Mouse (Mus musculus): ENCODE measurements around the gene Gtf2f1.

Gene Gtf2f1

DNA sequence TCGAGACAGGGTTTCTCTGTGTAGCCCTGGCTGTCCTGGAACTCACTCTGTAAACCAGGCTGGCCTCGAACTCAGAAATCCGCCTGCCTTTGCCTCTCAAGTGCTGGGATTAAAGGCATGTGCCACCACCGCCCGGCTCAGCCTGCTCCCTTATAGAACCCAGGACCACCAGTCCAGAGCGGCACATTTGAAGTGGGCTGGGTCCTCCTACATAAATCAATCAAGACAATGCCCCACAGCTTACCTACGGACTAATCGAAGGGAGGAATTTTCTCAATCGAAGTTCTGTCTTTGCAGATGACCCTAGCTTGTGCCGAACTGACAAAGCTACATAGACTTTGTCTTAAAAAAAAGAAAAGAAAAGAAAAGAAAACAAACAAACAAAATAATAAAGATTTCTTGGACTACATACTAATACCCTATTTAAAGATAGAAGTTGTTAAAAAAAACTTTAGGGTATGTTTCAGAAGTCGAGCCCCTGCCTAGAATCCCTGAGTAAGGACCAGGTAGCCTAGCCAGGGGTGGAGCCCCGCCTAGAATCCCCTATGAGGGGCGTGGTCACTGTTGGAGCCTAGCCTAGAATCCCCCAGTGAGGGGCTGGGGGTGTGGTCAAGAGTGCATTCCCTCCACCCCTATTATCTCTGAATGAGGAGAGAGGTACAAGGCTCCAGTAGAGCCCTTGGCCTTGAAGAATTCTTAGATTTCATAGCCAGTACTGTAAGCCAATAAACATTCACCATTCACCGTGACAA is 37.0 kb downstream of the Gtf2f1 start:
- DNase-seq = no peak

DNA sequence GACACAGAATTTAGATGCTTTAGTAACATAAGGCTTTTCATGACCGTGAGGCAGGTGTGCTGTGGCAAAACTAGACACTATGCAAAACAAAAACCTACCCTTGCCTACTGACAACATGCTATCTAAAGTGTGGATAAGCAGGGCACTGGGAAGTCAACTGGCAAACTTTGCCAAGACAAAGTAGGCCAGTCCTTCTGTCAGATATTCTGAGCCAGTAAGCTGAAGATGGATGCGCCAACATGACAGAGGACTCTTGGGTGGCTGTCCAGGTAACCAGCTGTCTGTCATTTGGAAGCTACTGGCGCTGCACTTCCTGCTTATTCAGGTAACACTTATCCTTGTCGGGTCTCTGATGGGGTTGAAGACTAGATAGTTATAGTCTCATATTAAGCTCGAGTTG is 41.0 kb downstream of the Gtf2f1 start:
- no peak for DNase-seq

DNA sequence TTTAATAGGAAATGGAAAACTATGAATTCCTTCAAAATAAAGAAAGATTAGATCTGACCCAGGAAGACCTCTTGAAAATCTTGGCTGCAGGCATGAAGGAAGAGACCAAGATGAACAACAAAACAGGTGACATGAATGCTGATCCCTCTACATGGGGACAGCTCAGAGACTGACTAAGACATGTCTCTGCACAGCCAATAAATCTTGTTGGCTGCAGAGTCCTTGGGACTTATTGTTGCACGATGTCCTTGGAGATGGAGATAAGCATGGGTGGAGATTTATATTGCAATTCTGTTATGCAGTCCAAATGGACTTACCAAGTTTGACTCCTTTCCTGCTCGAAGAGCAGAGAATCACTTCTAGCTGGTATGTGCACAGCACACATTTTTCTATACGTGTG is 41.8 kb downstream of the Gtf2f1 start:
- no peak for DNase-seq

DNA sequence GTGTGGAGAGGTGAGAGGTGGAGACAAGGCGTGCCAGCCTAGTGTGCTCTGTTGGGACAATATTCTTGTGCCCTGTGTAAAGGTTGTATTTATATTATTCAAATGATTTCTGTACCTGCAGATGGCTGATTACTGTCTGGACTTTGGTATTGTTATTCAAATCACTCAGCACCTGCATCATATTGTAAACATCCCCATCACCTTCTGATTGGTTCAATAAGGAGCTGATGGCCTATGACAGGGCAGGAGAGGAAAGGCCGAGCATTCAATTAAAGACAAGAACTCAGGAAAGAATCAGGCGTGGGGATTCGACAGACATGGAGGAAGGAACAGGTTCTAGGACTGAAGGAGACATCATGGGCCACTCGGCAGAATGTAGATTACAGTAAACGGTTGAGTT is 47.4 kb downstream of the Gtf2f1 start:
- DNase-seq = no peak

DNA sequence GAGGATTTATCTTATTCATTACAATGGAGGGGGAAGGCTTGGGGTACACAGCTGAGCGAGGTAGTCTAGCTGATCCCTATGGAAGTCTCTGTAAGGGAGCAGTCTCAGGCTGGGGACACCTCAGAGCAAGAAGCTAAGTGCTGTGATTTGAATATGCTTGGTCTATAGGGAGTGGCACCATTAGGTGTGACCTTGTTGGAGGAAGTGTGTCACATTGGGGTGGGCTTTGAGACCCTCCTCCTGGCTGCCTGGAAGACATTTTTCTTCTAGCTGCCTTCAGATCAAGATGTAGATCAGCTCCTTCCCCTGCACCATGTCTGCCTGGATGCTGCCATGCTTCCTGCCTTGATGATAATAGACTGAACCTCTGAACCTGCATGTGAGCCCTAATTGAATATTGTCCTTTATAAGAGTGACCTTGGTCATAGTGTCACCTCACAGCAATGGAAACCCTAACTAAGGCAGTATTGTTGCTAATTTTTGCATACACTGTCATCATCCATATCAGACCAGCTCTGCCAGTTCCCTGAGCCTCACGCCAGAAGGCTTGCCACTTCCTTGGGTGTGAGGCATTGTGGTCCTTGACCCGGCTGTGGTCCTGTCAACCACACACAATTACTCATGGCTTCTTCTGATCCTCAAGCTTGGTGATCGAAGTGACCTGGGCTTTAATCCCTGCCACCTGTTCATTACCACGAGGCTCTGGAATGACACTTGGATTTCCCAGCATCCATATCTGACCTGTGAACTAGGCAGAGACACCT is 48.3 kb downstream of the Gtf2f1 start:
- no peak for DNase-seq

DNA sequence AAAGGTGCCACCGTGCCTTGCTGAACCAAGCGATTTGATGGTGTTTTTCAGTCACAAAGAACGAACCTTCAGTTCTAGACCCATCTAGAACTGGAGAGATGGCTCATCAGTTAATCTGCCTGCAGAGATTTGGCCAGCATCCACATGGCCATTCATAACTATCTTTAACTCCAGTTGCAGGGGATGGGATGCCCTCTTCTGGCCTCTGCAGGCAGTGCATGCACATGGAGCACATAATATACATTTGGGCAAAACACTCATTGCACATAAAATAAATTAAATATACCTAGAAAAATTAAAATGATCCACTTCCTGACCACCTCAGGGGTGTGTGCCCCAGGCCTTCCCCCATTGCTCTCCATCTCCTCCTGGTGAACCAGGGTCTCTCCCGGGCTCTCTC is 49.2 kb downstream of the Gtf2f1 start:
- no peak for DNase-seq

DNA sequence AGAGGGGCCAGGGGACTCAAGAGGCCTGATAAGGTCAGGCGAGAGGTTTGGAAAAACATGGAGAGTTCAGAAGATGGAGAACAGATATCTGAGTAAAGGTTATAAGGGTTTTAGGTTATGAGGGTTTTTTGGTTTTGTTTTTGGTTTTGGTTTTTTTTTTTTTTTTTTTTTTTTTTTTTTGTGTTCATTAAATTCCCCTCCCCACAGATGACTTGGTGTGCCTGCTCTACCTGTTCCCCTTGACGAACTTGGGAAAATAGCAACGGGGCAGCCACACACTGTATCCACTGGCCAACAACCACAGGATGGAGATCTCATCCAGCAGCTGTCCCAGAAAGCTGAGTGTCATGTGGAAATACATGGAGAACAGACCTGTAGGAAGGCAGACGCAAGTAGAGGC is 52.4 kb downstream of the Gtf2f1 start:
- DNase-seq = no peak

DNA sequence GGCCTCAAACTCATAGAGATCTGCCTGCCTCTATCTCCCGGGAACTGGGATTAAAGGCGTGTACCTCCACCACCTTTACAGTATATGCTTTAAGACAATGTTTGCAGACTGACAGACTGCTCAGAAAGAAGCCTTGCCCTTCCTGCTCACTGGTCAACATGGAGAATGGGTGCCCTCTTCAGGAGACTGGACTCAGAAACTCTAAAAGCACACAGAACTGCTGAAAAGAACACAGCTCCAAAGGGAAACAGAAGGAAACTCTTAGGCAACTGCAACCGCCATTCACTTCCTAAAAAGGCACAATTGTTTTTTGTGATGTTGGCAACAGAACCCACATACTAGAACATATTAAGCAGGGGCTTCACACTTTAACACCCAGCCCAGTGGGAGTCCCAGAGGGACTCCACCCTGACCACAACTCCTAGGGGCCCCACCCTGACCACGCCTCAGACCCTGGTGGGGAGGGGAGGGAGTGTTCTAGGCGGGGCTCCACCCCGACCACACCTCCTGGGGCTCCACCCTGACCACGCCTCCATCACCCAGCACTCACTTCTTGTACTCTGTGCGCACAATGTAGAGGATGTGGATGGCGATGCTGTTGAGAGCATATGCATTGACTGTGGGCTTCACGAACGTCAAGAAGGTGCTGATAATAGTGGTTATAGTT is 53.2 kb downstream of the Gtf2f1 start:
- DNase-seq = no peak

DNA sequence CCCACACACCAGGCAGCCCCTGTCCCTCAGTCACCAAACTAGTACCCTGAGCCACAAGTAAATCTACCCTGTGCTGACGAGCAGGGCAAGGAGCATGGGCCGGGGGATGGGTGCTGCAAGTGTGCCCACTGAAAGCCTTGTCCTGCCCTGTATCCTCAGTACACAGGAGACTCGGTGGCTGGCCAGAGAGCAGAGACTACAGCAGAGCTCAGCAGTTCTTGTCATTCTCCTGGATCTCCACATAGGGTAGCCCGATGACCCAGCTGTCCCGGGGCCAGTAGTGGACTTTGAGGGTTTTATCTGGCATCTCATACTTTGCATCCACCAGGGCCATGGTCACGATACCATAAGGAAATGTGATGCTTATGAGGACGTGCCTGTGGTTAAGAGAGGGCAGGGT is 56.2 kb downstream of the Gtf2f1 start:
- no peak for DNase-seq

Data from cerebellum, adult 11-12 months (tissue).